In the genomic region with DNA sequence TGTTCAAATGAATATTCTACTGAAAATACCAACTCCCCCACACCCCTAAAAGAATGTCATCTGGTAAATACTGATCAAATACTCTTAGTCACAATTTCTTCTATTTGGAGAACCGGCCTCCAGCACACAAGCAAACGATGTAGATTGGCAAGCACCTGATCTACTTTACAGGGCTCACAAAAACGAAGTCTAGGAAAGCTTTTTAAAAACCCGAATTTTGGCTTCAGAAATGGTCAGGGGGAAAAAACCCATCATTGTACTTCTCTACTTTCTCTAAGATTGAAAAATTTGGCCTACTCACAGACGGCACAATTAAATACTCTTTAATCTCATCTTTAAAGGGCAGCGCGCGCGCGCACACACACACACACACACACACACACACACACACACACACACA, we compare ENCODE assay signal across 8 mouse cellular contexts. TPM values are rescaled to one million over a fixed set of nuclear protein-coding genes. Genes with fewer than 3 reads are reported as not detected.
DNase-seq lines count a peak whose midpoint lies in the region; ATAC-seq and TF ChIP-seq lines count a peak whose summit lies in the region.

No protein-coding gene starts in this region.

- peak overlapping the region in 1 of 2 experiments; percentile 85; a peak in 1 of 4 replicates for H3K27ac ChIP-seq in heart, embryonic 14.5 days (replicated peaks in 1 of 2; ENCODE audit: control insufficient read depth in 1 of 2, insufficient read depth in 1 of 2, low read depth in 2 of 2, low read length in 2 of 2)
- no peak overlapping the region for H3K27ac ChIP-seq in MEL (ENCODE audit: control insufficient read depth, low read depth, low read length)
- no peak overlapping the region for H3K27ac ChIP-seq in hindbrain, embryonic 11.5 days (ENCODE audit: low read depth, low read length)
- H3K27ac ChIP-seq in midbrain, embryonic 10.5 days (replicated peaks), result peak overlapping the region; percentile 94

- no peak for TF ChIP-seq POLR2A in MEL (IDR thresholded peaks at IDR 0.05; ENCODE audit: control insufficient read depth in 1 of 2, insufficient read depth in 1 of 2, low read depth in 1 of 2, low read length in 2 of 2, poor library complexity in 1 of 2)

- no peaks in the 10 kb centered on the region for H3K27me3 ChIP-seq in heart, embryonic 14.5 days (ENCODE audit: control insufficient read depth, insufficient read depth, low read length)
- peaks cover 0 to 6% of the 10 kb centered on the region in 2 experiments; a peak in 3 of 4 replicates for H3K27me3 ChIP-seq in MEL (ENCODE audit: control insufficient read depth in 1 of 2, insufficient read depth in 2 of 2, low read length in 2 of 2)
- H3K27me3 ChIP-seq in hindbrain, embryonic 11.5 days (ENCODE audit: control insufficient read depth, insufficient read depth, low read length), result no peaks in the 10 kb centered on the region
- no peaks in the 10 kb centered on the region for H3K27me3 ChIP-seq in midbrain, embryonic 10.5 days (ENCODE audit: low read depth, poor library complexity, severe bottlenecking)

- H3K4me3 ChIP-seq in heart, embryonic 14.5 days (ENCODE audit: control insufficient read depth in 1 of 2, insufficient read depth in 1 of 2, low read depth in 1 of 2, low read length in 2 of 2), result peak overlapping the region; percentile 84 to 96
- H3K4me3 ChIP-seq in MEL (ENCODE audit: control insufficient read depth in 1 of 2, insufficient read depth in 1 of 2, low read depth in 2 of 2, low read length in 2 of 2), result peak overlapping the region; percentile 82 to 96
- peak overlapping the region; percentile 93 for H3K4me3 ChIP-seq in hindbrain, embryonic 11.5 days (ENCODE audit: low read depth, low read length)
- H3K4me3 ChIP-seq in midbrain, embryonic 10.5 days, result peak overlapping the region; percentile 95

- peaks cover 0 to 4% of the 10 kb centered on the region in 2 experiments; a peak in 2 of 4 replicates for H3K4me1 ChIP-seq in heart, embryonic 14.5 days (ENCODE audit: control insufficient read depth in 2 of 2, insufficient read depth in 2 of 2, low read length in 2 of 2)
- 0 out of 4 replicates have a peak, but pooled peaks cover 0 to 2% of the 10 kb centered on the region in 2 experiments for H3K4me1 ChIP-seq in MEL (ENCODE audit: control insufficient read depth in 1 of 2, insufficient read depth in 2 of 2, low read length in 2 of 2)
- no peaks in the 10 kb centered on the region for H3K4me1 ChIP-seq in hindbrain, embryonic 11.5 days (replicated peaks; ENCODE audit: control insufficient read depth, insufficient read depth, low read length)
- peaks cover 5% of the 10 kb centered on the region for H3K4me1 ChIP-seq in midbrain, embryonic 10.5 days

- no peak for DNase-seq in heart, adult 18-20 months
- peak; percentile 35 for DNase-seq in MEL (ENCODE audit: low read depth, low spot score)
- DNase-seq in hindbrain, embryonic 11.5 days (ENCODE audit: low spot score), result no peak
- no peak for DNase-seq in midbrain, embryonic 10.5 days (ENCODE audit: low spot score)
- DNase-seq in frontal cortex, adult 2 months (ENCODE audit: extremely low spot score in 1 of 2, low spot score in 1 of 2), result no peak
- DNase-seq in testis, postnatal 14 days (ENCODE audit: low spot score), result no peak

- peak overlapping the region; percentile 69 for H3K4me2 ChIP-seq in heart, embryonic 14.5 days (ENCODE audit: low read length)
- peak overlapping the region; percentile 49 for H3K4me2 ChIP-seq in hindbrain, embryonic 11.5 days (replicated peaks; ENCODE audit: low read depth, low read length)

- H3K36me3 ChIP-seq in heart, embryonic 14.5 days (ENCODE audit: control insufficient read depth, insufficient read depth, low read length), result no peaks in the 10 kb centered on the region
- H3K36me3 ChIP-seq in MEL (ENCODE audit: control insufficient read depth in 1 of 2, insufficient read depth in 2 of 2, low read length in 2 of 2), result peaks cover 0 to 2% of the 10 kb centered on the region in 2 experiments; a peak in 1 of 4 replicates
- H3K36me3 ChIP-seq in hindbrain, embryonic 11.5 days (ENCODE audit: control insufficient read depth, insufficient read depth, low read length), result no peaks in the 10 kb centered on the region
- peaks cover 40% of the 10 kb centered on the region for H3K36me3 ChIP-seq in midbrain, embryonic 10.5 days

- ATAC-seq in heart, embryonic 14.5 days (ENCODE audit: insufficient number of reproducible peaks, insufficient read depth, low FRiP score, low read depth), result no peak
- no peak for ATAC-seq in hindbrain, embryonic 11.5 days (ENCODE audit: low FRiP score)
- ATAC-seq in megakaryocyte progenitor cell, adult 5-6 weeks (replicated peaks; ENCODE audit: poor library complexity), result no peak

- peaks cover 3% of the 10 kb centered on the region for H3K9me3 ChIP-seq in heart, embryonic 14.5 days (ENCODE audit: control insufficient read depth, low read length)
- no peaks in the 10 kb centered on the region for H3K9me3 ChIP-seq in MEL (replicated peaks; ENCODE audit: insufficient read depth, low read length)
- 0 out of 2 replicates have a peak, but pooled peaks cover 3% of the 10 kb centered on the region for H3K9me3 ChIP-seq in hindbrain, embryonic 11.5 days (ENCODE audit: control insufficient read depth, low read length)
- H3K9me3 ChIP-seq in midbrain, embryonic 10.5 days (replicated peaks), result peaks cover 23% of the 10 kb centered on the region

- no peaks in the 10 kb centered on the region; the same call in none of the 2 replicates for H3K79me2 ChIP-seq in MEL (ENCODE audit: control insufficient read depth, insufficient read depth, low read length, poor library complexity)

- WGBS in heart, embryonic 14.5 days, result 10% methylated on average over 10 of the region's 10 CpGs
- 13% methylated on average over 10 of the region's 10 CpGs for WGBS in hindbrain, embryonic 11.5 days
- 20% methylated on average over 10 of the region's 10 CpGs for WGBS in midbrain, embryonic 10.5 days

- no peak for TF ChIP-seq EP300 in MEL (IDR thresholded peaks at IDR 0.05; ENCODE audit: low read depth in 1 of 2, low read length in 2 of 2)

- TF ChIP-seq RAD21 in MEL (IDR thresholded peaks at IDR 0.05; ENCODE audit: low read depth, low read length), result no peak

- H3K9ac ChIP-seq in heart, embryonic 14.5 days (ENCODE audit: low read length), result peak overlapping the region; percentile 91
- H3K9ac ChIP-seq in MEL (ENCODE audit: control insufficient read depth, low read depth, low read length, poor library complexity, severe bottlenecking), result peak overlapping the region; percentile 80; the same call in 1 of the 2 replicates
- H3K9ac ChIP-seq in hindbrain, embryonic 11.5 days (ENCODE audit: low read depth, low read length), result peak overlapping the region; percentile 94; the same call in 1 of the 2 replicates

- no peak for TF ChIP-seq CTCF in MEL (IDR thresholded peaks at IDR 0.05 in 2 of 3, conservative IDR thresholded peaks at IDR 0.05 in 1 of 3; ENCODE audit: control insufficient read depth in 1 of 3, insufficient read depth in 1 of 3, low read depth in 2 of 3, low read length in 3 of 3, poor library complexity in 1 of 3, severe bottlenecking in 1 of 3)

RNA-seq across cellular contexts. Expression of a gene that starts 0.8 kb away (rescaled TPM):
- polyA plus RNA-seq in heart, embryonic 14.5 days (2014; fragmentation: Nextera tagmentation; extraction: Ambion mirVana), result 5.5 and 6.6 TPM in 2 replicates
- 1 to 10 TPM; 2.0 to 2.8 TPM for total RNA-seq in heart, adult 18-20 months (2021)
- total RNA-seq in MEL (2012; rRNA removed), result 1.4 and 1.5 TPM in 2 replicates
- 1 to 10 TPM in 1 of 2 experiments, not detected in 1; 1.3 TPM for polyA plus RNA-seq in MEL (2012; ENCODE audit: insufficient read depth in 1 of 2, insufficient read length in 2 of 2, low read depth in 1 of 2, low replicate concordance in 2 of 2, missing spikeins in 1 of 2)
- 20.6 and 24.5 TPM in 2 replicates for polyA plus RNA-seq in hindbrain, embryonic 11.5 days (2014; fragmentation: Nextera tagmentation; extraction: Ambion mirVana)
- 16.8 and 18.5 TPM in 2 replicates for polyA plus RNA-seq in midbrain, embryonic 10.5 days (2016; fragmentation: Nextera tagmentation; extraction: Ambion mirVana)
- 5.7 and 9.8 TPM in 2 replicates for total RNA-seq in megakaryocyte progenitor cell, adult 5-6 weeks (2015)
- 5.6 and 8.1 TPM in 2 replicates for total RNA-seq in megakaryocyte progenitor cell, adult 5-6 weeks (2017)
- polyA plus RNA-seq in frontal cortex, adult 2 months (2012; rRNA removed), result 9.9 and 11.1 TPM in 2 replicates

RNA-seq across cellular contexts. Expression of a gene that starts 35.5 kb away (rescaled TPM):
- polyA plus RNA-seq in heart, embryonic 14.5 days (2014; fragmentation: Nextera tagmentation; extraction: Ambion mirVana), result not detected in 2 replicates
- total RNA-seq in heart, adult 18-20 months (2021), result not detected
- not detected in 2 replicates for total RNA-seq in MEL (2012; rRNA removed)
- not detected for polyA plus RNA-seq in MEL (2012; ENCODE audit: insufficient read depth in 1 of 2, insufficient read length in 2 of 2, low read depth in 1 of 2, low replicate concordance in 2 of 2, missing spikeins in 1 of 2)
- not detected in 2 replicates for polyA plus RNA-seq in hindbrain, embryonic 11.5 days (2014; fragmentation: Nextera tagmentation; extraction: Ambion mirVana)
- not detected in 2 replicates for polyA plus RNA-seq in midbrain, embryonic 10.5 days (2016; fragmentation: Nextera tagmentation; extraction: Ambion mirVana)
- not detected in 2 replicates for total RNA-seq in megakaryocyte progenitor cell, adult 5-6 weeks (2015)
- not detected in 2 replicates for total RNA-seq in megakaryocyte progenitor cell, adult 5-6 weeks (2017)
- polyA plus RNA-seq in frontal cortex, adult 2 months (2012; rRNA removed), result not detected in 2 replicates

RNA-seq across cellular contexts. Expression of a gene that starts 39.4 kb away (rescaled TPM):
- polyA plus RNA-seq in heart, embryonic 14.5 days (2014; fragmentation: Nextera tagmentation; extraction: Ambion mirVana), result 9.5 TPM in 2 replicates
- 1 to 10 TPM; 6.0 to 6.5 TPM for total RNA-seq in heart, adult 18-20 months (2021)
- total RNA-seq in MEL (2012; rRNA removed), result 3.2 and 4.7 TPM in 2 replicates
- polyA plus RNA-seq in MEL (2012; ENCODE audit: insufficient read depth in 1 of 2, insufficient read length in 2 of 2, low read depth in 1 of 2, low replicate concordance in 2 of 2, missing spikeins in 1 of 2), result 1 to 10 TPM in 1 of 2 experiments, not detected in 1; 2.9 TPM
- 18.5 and 18.6 TPM in 2 replicates for polyA plus RNA-seq in hindbrain, embryonic 11.5 days (2014; fragmentation: Nextera tagmentation; extraction: Ambion mirVana)
- polyA plus RNA-seq in midbrain, embryonic 10.5 days (2016; fragmentation: Nextera tagmentation; extraction: Ambion mirVana), result 15.3 and 16.9 TPM in 2 replicates
- 5.9 TPM in 2 replicates for total RNA-seq in megakaryocyte progenitor cell, adult 5-6 weeks (2015)
- 8.4 and 10.2 TPM in 2 replicates for total RNA-seq in megakaryocyte progenitor cell, adult 5-6 weeks (2017)
- polyA plus RNA-seq in frontal cortex, adult 2 months (2012; rRNA removed), result 11.7 and 12.7 TPM in 2 replicates

RNA-seq across cellular contexts. Expression of a gene that starts 56.7 kb away (rescaled TPM):
- 3.9 and 7.2 TPM in 2 replicates for polyA plus RNA-seq in heart, embryonic 14.5 days (2014; fragmentation: Nextera tagmentation; extraction: Ambion mirVana)
- 1 to 10 TPM; 5.1 to 5.6 TPM for total RNA-seq in heart, adult 18-20 months (2021)
- total RNA-seq in MEL (2012; rRNA removed), result 1.6 and 1.7 TPM in 2 replicates
- polyA plus RNA-seq in MEL (2012; ENCODE audit: insufficient read depth in 1 of 2, insufficient read length in 2 of 2, low read depth in 1 of 2, low replicate concordance in 2 of 2, missing spikeins in 1 of 2), result under 1 TPM in 1 of 2 experiments, not detected in 1; 0.95 TPM
- 11.4 and 15.2 TPM in 2 replicates for polyA plus RNA-seq in hindbrain, embryonic 11.5 days (2014; fragmentation: Nextera tagmentation; extraction: Ambion mirVana)
- 6.6 and 8.1 TPM in 2 replicates for polyA plus RNA-seq in midbrain, embryonic 10.5 days (2016; fragmentation: Nextera tagmentation; extraction: Ambion mirVana)
- 5.3 and 8.2 TPM in 2 replicates for total RNA-seq in megakaryocyte progenitor cell, adult 5-6 weeks (2015)
- total RNA-seq in megakaryocyte progenitor cell, adult 5-6 weeks (2017), result 3.4 and 5.5 TPM in 2 replicates
- polyA plus RNA-seq in frontal cortex, adult 2 months (2012; rRNA removed), result 7.6 and 9.4 TPM in 2 replicates
